Mouse (Mus musculus) right cerebral cortex, adult 18-20 months (tissue): ENCODE results near the gene Vmn2r43.
"Not testable (repeated sequence)": the region's sequence is repeated elsewhere in the genome, so short reads cannot be mapped to it uniquely, and the experiment has no call there.

Experiments used
- DNase-seq: peaks from one replicate; pipeline ENCODE4 v3.0.0; 2022; ENCODE audit warnings: mixed read lengths

Vmn2r43 gene

DNA sequence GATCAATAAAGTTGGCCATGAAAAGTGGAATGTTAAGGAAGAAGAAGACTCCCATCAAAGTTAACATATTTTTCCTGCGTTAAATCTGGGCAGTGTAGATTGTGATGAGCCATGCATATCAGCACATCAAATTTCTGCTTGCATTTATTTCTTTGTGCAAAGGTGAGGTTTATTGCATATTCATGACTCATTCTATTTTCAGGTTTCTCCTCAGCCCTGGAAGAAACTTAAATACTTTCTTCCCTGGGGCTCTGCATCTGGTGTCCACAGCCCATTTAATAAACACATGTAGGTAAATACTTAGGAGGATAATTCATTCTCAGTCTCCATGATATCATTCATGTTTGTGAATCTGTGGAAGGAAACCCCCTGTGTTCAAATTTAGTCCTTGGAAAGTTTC is at the start of gene Vmn2r43:
Vmn2r43 (minus strand) TSS at position 101 of the 400 bp plus-strand sequence.
- not testable (repeated sequence) for DNase-seq

- not testable (repeated sequence) for DNase-seq
Measured at GRCm38 (mm10) chr7:8200220-8200619, 60.2 kb downstream of the Vmn2r43 start, which contains the start of gene Vmn2r42. Gene Vmn2r42 (minus strand): TSS chr7:8200320.
